Mouse (Mus musculus): ENCODE results near the gene Noxred1. TPM values are rescaled to one million over a fixed set of nuclear protein-coding genes. Genes with fewer than 3 reads are reported as not detected.
"Not testable (repeated sequence)": the region's sequence is repeated elsewhere in the genome, so short reads cannot be mapped to it uniquely, and the experiment has no call there.

Noxred1 gene
- polyA plus RNA-seq, 1 experiment from 2014 or later = 1.1 TPM

GRCm38 (mm10) chr12:87219362-87219761 lies 19.2 kb downstream of the Noxred1 start:
- Histone ChIP-seq H3K4me2 (no peak overlapping the region), H3K4me1 (replicated peaks) (no peaks in the 10 kb centered on the region), H3K27me3 (no peaks in the 10 kb centered on the region), H3K36me3 (no peaks in the 10 kb centered on the region), H3K9ac (no peak overlapping the region), H3K9me3 (no peaks in the 10 kb centered on the region), H3K27ac (replicated peaks) (no peak overlapping the region), H3K4me3 (no peak overlapping the region)
- no peak for ATAC-seq (ENCODE audit: low FRiP score, low read depth)
- WGBS = 73% methylated on average over 7 of the region's 7 CpGs

GRCm38 (mm10) chr12:87217596-87217995 lies 20.9 kb downstream of the Noxred1 start:
- no peak overlapping the region for H3K4me3 ChIP-seq
- H3K36me3 ChIP-seq = no peaks in the 10 kb centered on the region
- H3K4me1 ChIP-seq (replicated peaks) = no peaks in the 10 kb centered on the region
- ATAC-seq (ENCODE audit: low FRiP score, low read depth) = no peak
- no peak overlapping the region for H3K27ac ChIP-seq (replicated peaks)
- no peaks in the 10 kb centered on the region for H3K9me3 ChIP-seq
- H3K27me3 ChIP-seq = no peaks in the 10 kb centered on the region
- no peak overlapping the region for H3K9ac ChIP-seq
- H3K4me2 ChIP-seq = no peak overlapping the region

- no peaks in the 10 kb centered on the region for H3K27me3 ChIP-seq
- ATAC-seq (ENCODE audit: low FRiP score, low read depth) = no peak
- no peak overlapping the region for H3K9ac ChIP-seq
- no peak overlapping the region for H3K4me2 ChIP-seq
- no peak overlapping the region for H3K4me3 ChIP-seq
- no peaks in the 10 kb centered on the region for H3K9me3 ChIP-seq
- H3K27ac ChIP-seq (replicated peaks) = no peak overlapping the region
- H3K36me3 ChIP-seq = no peaks in the 10 kb centered on the region
- 70% methylated on average over 2 of the region's 2 CpGs for WGBS
- no peaks in the 10 kb centered on the region for H3K4me1 ChIP-seq (replicated peaks)
Observed at GRCm38 (mm10) chr12:87216053-87216452, 22.5 kb downstream of the Noxred1 start.

- no peak for ATAC-seq (ENCODE audit: low FRiP score, low read depth)
- H3K9me3 ChIP-seq = no peaks in the 10 kb centered on the region
- WGBS = 71% methylated on average over 2 of the region's 2 CpGs
- no peak overlapping the region for H3K27ac ChIP-seq (replicated peaks)
- H3K4me2 ChIP-seq = no peak overlapping the region
- no peaks in the 10 kb centered on the region for H3K27me3 ChIP-seq
- no peaks in the 10 kb centered on the region for H3K36me3 ChIP-seq
- no peaks in the 10 kb centered on the region for H3K4me1 ChIP-seq (replicated peaks)
- H3K9ac ChIP-seq = no peak overlapping the region
- no peak overlapping the region for H3K4me3 ChIP-seq
Observed at GRCm38 (mm10) chr12:87212844-87213606, 25.5 kb downstream of the Noxred1 start.

- H3K9ac ChIP-seq; H3K9me3 ChIP-seq; H3K4me3 ChIP-seq; H3K4me2 ChIP-seq; H3K27me3 ChIP-seq; ATAC-seq (ENCODE audit: low FRiP score, low read depth); H3K4me1 ChIP-seq (replicated peaks); H3K36me3 ChIP-seq; H3K27ac ChIP-seq (replicated peaks): not testable (repeated sequence)
- 93% methylated on average over 5 of the region's 5 CpGs for WGBS
Observed at GRCm38 (mm10) chr12:87205789-87206188, 32.7 kb downstream of the Noxred1 start.

GRCm38 (mm10) chr12:87201694-87202093 lies 36.8 kb downstream of the Noxred1 start:
- whole genome bisulfite sequencing = 75% methylated on average over 5 of the region's 5 CpGs
- ATAC-seq (ENCODE audit: low FRiP score, low read depth) = no peak
- H3K9me3 ChIP-seq = no peaks in the 10 kb centered on the region
- no peaks in the 10 kb centered on the region for H3K27me3 ChIP-seq
- no peak overlapping the region for H3K4me3 ChIP-seq
- no peak overlapping the region for H3K4me2 ChIP-seq
- H3K4me1 ChIP-seq (replicated peaks) = peaks cover 16% of the 10 kb centered on the region
- no peak overlapping the region for H3K9ac ChIP-seq
- no peaks in the 10 kb centered on the region for H3K36me3 ChIP-seq
- H3K27ac ChIP-seq (replicated peaks) = no peak overlapping the region

GRCm38 (mm10) chr12:87199973-87200586 lies 38.5 kb downstream of the Noxred1 start, which contains the start of gene Tmed8:
TSS of gene Tmed8 (minus strand) at chr12:87200454.
- Histone ChIP-seq H3K4me3 (peak within 1 kb of the TSS; percentile 93), H3K9ac (peak within 1 kb of the TSS; percentile 99), H3K36me3 (no peaks in the 10 kb centered on the region), H3K4me2 (peak within 1 kb of the TSS; percentile 77), H3K27me3 (no peaks in the 10 kb centered on the region), H3K9me3 (no peaks in the 10 kb centered on the region), H3K27ac (replicated peaks) (peak within 1 kb of the TSS; percentile 91), H3K4me1 (replicated peaks) (peaks cover 16% of the 10 kb centered on the region)
- peak; percentile 95 for ATAC-seq (ENCODE audit: low FRiP score, low read depth)
- under 1% methylated on average over 67 of the region's 70 CpGs for WGBS

GRCm38 (mm10) chr12:87199206-87199972 lies 39.1 kb downstream of the Noxred1 start, which contains the start of gene Samd15:
TSS of gene Samd15 (plus strand) at chr12:87199723.
- peak; percentile 60 for ATAC-seq (ENCODE audit: low FRiP score, low read depth)
- under 1% methylated on average over 38 of the region's 38 CpGs for WGBS
- Histone ChIP-seq H3K9me3 (no peaks in the 10 kb centered on the region), H3K27me3 (no peaks in the 10 kb centered on the region), H3K4me1 (replicated peaks) (peaks cover 16% of the 10 kb centered on the region), H3K4me3 (peak within 1 kb of the TSS; percentile 93), H3K9ac (peak within 1 kb of the TSS; percentile 99), H3K27ac (replicated peaks) (peak within 1 kb of the TSS; percentile 91), H3K4me2 (peak within 1 kb of the TSS; percentile 77), H3K36me3 (no peaks in the 10 kb centered on the region)

- H3K27me3 ChIP-seq = no peaks in the 10 kb centered on the region
- H3K4me3 ChIP-seq = peak overlapping the region; percentile 93
- no peaks in the 10 kb centered on the region for H3K36me3 ChIP-seq
- ATAC-seq (ENCODE audit: low FRiP score, low read depth) = no peak
- WGBS = 50% methylated on average over 6 of the region's 6 CpGs
- H3K27ac ChIP-seq (replicated peaks) = no peak overlapping the region
- H3K4me2 ChIP-seq = peak overlapping the region; percentile 77
- H3K4me1 ChIP-seq (replicated peaks) = peaks cover 16% of the 10 kb centered on the region
- no peaks in the 10 kb centered on the region for H3K9me3 ChIP-seq
- peak overlapping the region; percentile 99; the same call in 1 of the 2 replicates for H3K9ac ChIP-seq
Observed at GRCm38 (mm10) chr12:87198792-87199191, 39.7 kb downstream of the Noxred1 start.

- Histone ChIP-seq H3K27me3 (no peaks in the 10 kb centered on the region), H3K9me3 (no peaks in the 10 kb centered on the region), H3K9ac (no peak overlapping the region), H3K4me2 (no peak overlapping the region), H3K27ac (replicated peaks) (no peak overlapping the region), H3K4me3 (no peak overlapping the region), H3K4me1 (replicated peaks) (peaks cover 16% of the 10 kb centered on the region), H3K36me3 (no peaks in the 10 kb centered on the region)
- ATAC-seq (ENCODE audit: low FRiP score, low read depth) = no peak
Observed at GRCm38 (mm10) chr12:87196310-87196709, 42.2 kb downstream of the Noxred1 start.

- Histone ChIP-seq H3K4me2 (no peak overlapping the region), H3K9me3 (no peaks in the 10 kb centered on the region), H3K4me1 (replicated peaks) (peaks cover 16% of the 10 kb centered on the region), H3K4me3 (no peak overlapping the region), H3K27me3 (no peaks in the 10 kb centered on the region), H3K9ac (no peak overlapping the region), H3K27ac (replicated peaks) (no peak overlapping the region), H3K36me3 (no peaks in the 10 kb centered on the region)
- 92% methylated on average over 1 of the region's 1 CpGs for WGBS
- no peak for ATAC-seq (ENCODE audit: low FRiP score, low read depth)
Observed at GRCm38 (mm10) chr12:87195069-87195468, 43.5 kb downstream of the Noxred1 start.

- Histone ChIP-seq H3K9ac (no peak overlapping the region), H3K27me3 (no peaks in the 10 kb centered on the region), H3K36me3 (no peaks in the 10 kb centered on the region), H3K9me3 (no peaks in the 10 kb centered on the region), H3K4me1 (replicated peaks) (peaks cover 4% of the 10 kb centered on the region; the same call in 1 of the 2 replicates), H3K4me2 (no peak overlapping the region), H3K27ac (replicated peaks) (no peak overlapping the region), H3K4me3 (no peak overlapping the region)
- 97% methylated on average over 3 of the region's 3 CpGs for WGBS
- ATAC-seq (ENCODE audit: low FRiP score, low read depth) = no peak
Observed at GRCm38 (mm10) chr12:87193008-87193407, 45.5 kb downstream of the Noxred1 start.
